Mouse (Mus musculus) gastrocnemius, adult 8-10 months (tissue): ENCODE data around the gene Wdpcp. TPM values are rescaled to one million over a fixed set of nuclear protein-coding genes. Genes with fewer than 3 reads are reported as not detected.

Experiments used
- DNase-seq, 2 experiments: peaks; one replicate each; pipeline ENCODE4 v3.0.0; 2022; ENCODE audit warnings: low spot score in 2 of 2
- total RNA-seq, 4 experiments: library from RNA; stranded (reverse); gene quantifications; 2 replicates each; pipeline ENCODE4 v1.2.4; 2022

Gene Wdpcp
- total RNA-seq, 4 experiments from 2014 or later: 2.0 to 2.6 (median 2.2) TPM

DNA sequence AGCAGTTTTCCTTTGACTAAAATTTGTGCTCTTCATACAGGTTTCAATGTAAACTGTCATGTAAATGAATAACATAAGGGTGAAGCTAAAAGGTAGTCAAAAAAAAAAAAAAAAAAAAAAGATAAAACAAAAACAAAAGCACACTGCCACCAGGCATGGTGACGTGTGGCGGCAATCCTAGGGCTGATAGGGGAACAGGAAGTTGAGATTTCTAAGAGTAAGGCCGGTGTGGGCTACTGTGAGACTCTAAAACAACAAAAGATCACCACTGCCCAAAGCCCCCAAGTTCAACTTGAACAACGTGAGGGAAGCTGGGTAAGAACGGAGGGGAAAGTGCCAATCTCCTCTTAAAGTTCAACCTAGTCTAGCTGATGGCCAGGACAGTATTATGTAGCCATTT lies 3.0 kb upstream of the Wdpcp start:
- no peak for DNase-seq

DNA sequence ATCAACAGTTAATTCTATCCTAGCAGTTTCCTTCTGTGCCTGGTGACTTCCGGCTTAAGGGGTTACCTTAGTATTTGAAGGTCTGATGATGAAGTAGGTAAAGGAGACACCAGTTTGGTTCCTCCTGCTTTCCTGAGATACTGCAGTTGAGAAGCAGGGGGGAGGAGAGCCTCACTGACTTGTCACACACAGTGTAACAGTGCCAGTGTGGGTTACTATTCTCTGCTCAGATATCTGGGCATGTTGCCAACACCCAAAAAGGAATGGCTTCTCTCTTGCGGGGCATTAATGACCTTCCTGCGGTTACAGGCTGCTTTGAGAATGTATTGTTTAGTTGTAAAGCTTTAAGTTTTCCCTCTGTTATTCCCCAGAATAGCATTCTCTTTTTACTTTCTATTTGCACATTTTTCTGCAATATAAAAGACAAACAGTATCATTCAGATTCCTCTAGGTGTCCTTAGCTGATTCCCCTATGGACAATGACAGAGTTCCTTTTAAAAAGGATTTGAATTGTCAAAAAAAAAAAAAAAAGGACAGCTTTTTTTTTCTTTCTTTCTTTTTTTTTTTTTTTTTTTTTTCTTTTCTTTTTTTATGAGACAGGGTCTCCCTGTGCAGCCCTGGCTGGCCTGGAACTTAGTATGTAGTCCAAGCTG lies 2.5 kb upstream of the Wdpcp start:
- peak in 1 of 2 experiments; percentile 7 for DNase-seq

DNA sequence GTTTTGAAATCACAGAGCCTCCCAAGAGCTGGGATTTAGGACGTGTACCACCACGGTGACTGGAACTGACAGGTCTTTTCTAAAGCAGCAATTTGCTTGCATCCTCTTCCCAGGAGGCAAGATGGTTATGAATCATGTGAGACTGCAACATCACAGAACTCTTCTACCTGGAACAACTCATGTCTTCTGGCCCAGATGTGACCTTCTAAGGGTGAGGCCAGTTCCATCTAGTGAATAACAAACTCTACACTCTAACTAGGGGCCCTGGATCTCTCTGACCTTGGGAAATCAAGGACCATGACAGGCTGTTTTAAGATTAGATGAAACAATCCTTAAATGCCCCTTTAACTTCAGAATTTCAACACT lies 1.9 kb upstream of the Wdpcp start:
- no peak for DNase-seq

DNA sequence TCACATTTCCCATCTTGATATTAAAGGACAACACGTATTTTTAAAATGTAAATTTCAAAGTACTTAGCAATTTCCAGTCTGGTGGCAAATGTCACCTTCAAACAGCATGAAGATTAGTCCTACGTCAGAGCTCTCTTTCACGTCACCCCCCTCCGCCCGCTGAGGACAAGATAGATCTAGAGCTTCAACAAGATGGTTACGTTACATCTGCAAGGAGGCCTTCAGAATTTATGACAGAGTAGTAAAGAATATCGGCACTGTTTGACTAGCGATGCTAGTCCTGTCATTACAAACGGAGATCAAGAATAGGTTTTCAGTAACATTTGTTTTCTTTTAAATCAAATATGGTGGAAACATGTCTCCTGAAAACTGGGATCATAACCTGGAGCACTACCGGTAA lies 1.1 kb upstream of the Wdpcp start:
- DNase-seq: peak in 1 of 2 experiments; percentile 19

DNA sequence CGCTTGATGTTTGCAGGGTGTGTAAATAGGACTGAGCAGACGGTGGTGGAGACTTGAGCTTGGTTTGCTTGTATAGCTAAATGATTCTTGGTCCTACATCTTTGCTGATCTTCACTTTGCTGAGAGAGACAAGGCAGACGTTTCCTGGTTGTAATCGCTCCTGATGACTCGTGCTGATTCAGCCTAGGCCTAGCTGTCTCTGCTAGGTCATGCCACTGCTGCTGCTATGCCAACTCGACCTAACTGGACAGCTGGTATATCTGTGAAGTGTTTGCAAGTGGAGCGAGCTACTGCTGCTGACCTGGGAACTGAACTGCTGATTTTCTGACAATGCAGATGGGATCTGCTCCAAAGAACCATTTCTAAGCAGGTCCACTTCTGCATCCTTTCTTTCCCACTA lies 9.4 kb downstream of the Wdpcp start:
- DNase-seq: no peak

DNA sequence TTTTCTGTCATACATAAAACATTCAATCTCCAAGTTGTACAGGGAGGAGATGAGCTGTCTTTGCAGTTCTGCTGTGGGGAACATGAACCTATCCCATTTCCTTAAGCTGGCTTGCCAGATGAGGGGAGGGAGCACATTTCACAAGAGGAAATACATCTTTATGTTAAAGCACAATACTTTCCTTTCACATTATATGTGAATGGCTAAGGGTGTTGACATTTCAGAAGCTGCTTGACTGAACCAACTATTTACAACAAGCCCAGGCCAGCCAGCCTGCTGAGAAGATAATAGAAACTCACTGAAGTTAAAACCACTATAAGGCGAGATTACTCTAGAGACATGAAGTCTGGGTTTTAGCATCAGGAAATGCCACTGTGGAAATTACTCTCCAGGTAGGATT lies 11.3 kb downstream of the Wdpcp start:
- no peak for DNase-seq

DNA sequence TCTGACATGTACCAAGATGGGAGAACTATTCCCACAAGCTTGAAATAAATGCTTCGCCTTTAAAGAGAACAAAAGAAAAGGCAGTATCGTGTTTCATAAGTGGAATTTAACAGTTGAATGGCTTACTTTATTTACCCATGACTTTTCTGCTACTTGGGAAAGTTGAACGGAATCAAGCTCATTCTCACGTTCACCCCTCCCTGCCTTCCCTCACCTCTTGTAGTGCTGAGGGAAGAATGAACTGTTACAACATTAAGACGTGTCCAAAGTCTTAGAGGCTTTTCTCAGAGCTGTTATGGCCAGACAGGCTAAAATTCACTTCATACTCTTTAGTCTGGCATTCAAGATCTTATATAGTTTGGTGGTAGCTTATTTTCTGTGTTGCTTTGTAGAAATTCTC lies 30.5 kb downstream of the Wdpcp start:
- no peak for DNase-seq

DNA sequence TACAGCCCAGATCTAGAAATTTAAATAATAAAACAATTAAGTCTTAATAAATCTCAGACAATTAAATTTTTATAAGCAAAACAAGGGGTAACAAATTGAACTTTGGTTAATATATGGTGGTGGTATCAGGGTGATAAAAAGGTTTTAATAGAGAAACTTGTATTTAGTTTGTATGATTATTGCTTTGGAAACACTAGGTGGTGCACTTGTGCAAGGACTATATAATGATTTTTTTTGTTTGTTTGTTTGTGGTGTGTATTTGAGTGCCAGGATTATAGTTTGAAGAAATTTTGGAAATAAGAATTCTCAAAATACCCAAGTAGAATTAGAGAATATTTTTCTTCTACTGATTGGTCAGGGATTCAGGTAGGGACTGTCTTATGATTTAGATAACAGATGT lies 43.9 kb downstream of the Wdpcp start:
- no peak for DNase-seq

DNA sequence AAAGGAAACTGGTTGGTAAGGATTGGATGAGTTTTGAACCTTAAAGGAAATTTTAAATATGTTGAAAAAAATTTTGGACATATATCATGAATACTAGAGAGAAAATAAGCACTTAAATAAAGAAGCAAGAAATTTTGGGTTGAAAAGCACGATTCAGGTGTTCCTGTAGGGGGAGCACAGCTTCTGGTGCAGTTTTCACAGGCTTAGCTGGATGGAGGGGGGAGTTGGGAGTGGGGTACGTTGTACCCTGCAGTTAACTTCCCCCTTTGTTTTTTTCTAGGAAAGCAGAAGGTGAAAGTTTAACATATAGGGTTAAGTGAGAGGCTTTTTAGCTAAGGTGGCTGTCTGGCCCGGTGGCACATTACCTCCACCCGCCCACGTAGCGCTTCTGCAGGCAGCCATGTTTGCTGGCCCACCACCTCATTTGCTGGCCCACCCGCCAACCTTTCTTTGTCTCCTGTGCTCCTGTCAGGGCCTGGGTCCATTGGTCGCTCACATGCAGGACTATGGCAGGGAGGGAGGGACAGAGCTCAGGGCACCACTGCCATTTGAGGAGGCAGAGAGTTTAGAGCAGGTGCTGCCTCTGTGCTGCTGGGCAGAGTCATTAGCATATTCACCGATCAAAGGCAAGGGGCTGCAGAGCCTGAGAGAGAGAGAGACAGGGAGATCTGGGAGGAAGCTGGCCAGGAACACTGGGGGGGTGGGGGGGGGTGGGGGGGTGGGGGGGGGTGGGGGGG lies 62.3 kb downstream of the Wdpcp start:
- no peak for DNase-seq

DNA sequence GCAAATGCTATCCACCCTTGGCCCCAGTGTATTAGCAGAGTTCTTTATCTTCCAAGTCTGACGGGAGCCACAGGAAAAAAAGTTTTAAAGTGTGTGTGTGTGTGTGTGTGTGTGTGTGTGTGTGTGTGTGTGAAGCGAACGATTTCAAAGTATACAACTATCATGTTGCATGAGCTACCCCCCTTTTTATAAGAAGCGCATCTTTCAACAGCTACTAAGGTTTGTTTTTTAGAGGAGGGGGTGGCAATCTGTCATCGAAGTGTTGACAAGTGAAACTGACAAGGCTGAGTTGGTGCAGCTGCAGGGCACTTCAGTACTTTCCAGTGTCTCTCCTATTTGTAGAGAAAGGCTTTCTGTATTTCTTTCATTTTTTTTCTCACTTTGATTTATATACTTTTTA lies 66.3 kb downstream of the Wdpcp start:
- no peak for DNase-seq

DNA sequence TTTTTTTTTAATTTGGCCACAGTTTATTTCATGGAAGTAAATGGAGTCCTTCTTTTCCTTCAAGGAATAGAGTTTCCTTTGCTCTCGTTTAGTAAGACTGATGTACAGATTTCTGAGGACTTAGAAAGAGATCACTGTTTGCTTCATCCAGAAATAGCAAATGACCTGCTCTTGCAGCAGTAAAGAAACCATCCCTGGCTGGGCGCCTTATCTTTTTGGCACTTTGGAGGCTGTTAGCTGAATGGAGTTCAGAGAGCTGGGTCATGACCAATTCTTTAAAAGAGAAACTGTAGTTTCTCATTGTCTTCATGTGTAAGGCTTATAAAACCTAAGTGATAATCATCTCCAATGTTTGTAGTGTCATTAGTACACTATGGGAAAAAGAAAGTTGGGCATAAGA lies 67.5 kb downstream of the Wdpcp start:
- peak in 1 of 2 experiments; percentile 26 for DNase-seq

DNA sequence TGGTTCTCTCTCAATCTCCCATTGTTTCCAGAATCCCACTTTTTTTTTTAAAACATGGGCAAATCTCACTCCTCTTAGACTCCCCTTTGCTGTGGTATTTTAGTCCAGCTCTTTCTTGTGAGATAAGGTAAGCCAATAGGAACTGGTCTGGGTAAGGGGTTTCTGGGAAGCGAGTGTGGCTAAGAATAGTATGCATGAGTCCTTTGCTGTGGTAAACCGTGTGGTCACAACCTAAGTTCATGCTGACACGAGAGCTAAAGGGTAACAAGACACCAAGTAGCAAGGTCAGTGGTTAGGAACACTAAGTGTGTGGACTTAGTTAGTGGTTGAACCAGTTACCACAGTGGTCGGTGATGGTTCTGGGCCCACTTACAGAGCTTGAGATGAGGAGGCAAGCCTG lies 72.2 kb downstream of the Wdpcp start:
- no peak for DNase-seq

DNA sequence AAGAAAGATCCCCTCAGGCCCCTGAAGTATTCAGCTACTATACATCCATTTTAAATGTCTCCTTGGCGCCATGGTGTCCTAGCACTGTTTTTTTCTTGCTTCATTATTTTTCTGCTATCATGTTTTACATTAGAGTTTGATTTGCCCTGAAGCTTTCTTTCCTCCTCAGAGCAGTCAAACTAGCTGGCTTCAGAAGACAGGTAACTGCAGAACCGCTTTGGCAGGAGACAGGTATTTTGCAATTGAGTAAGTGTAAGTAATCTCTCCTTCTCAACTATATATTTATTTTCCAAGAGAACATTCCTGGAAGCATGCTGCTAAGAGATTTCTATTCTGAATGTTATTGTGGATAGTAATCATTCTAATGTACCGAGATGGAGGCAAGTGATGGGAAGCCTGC lies 74.1 kb downstream of the Wdpcp start:
- DNase-seq: no peak

DNA sequence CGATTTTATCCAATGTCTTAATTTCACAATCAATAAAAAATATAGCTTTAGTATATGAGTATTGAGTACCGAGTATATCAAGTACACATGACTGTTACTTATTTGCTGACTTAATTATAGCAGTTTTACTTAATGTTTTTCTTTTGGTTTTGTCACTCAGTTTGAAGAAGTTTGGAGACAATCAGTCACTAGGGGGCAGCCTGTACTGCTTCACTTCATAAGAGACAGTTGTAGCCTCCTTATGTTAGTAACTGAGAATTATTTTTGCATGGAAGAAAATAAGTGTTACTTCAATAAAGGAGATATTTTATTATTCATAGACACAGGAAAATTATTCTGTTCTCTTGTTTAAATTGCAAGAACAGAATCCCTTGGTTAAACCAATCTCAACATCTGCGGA lies 87.0 kb downstream of the Wdpcp start:
- no peak for DNase-seq

DNA sequence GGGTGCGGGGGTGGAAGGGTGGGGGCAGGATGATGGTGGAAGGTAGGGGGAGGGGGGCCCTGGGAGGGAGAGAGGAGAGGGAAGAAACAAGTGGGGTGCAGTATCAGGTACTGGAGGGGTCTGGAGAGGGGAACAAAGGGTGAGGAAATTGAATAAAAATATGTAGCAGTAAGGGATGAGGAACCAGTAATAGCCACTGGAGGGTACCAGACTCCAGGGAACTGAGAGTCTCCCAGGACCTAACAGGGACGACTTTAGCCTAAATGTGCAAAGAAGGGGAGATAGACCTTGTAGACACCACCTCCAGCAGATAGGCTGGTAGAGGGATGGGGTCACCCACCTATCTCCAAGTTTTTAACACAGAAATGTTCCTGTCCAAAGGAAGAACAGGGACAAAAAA lies 105.0 kb downstream of the Wdpcp start:
- DNase-seq: no peak

DNA sequence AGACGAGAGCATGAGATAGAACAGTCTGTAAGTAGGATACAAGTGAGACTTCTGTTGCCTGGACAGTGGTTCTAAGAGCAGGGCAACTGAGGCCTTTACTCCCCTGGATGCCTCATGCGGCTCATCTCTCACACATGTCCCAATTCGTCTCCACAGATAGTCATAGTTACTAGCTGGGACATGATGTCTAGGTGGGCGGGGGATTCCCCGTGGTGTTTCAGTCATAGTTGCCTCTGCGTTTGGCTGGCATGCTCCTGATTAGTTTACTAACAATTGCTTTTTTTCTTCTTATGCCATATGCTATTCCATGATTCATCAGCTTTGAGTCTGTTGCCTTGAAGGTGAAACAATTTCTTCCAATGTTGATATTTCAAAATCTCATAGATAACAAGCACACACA lies 116.4 kb downstream of the Wdpcp start:
- no peak for DNase-seq

DNA sequence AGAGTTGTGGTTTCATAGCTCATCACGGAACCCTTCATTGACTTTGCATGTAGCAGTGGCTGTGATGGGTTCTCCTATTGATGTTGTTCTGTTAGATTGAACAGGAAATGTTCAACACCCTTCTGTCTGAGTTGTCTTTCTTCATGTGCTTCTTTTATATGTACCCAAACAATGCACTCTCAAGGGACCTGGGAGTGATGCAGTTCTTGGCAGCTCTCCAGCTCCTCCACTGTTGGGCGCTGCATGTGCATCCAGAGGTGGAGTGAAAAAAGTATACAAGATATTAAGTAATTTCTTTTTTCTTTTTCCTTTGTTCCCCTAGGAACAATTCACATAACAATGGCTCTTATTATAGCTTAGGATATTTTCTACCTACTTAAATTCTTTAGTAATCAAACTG lies 118.7 kb downstream of the Wdpcp start:
- no peak for DNase-seq

DNA sequence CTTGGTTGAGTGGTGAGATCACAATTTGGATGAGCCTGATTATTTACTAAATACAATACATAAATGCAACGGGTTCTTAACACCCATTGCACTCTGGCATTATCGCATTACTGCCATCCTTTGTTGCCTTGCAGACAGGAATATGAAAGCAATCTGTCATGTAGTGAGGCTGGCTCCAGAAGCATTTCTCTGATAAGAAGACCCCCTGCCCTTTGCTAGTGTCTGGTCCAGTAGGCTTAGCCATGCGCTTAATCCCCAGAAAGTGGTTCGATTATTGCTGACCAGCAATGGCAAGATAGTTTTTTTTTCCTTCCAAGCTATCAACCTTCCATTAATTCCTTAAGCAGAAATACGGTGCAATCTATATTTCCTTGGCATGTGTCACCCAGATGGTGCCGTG lies 122.1 kb downstream of the Wdpcp start:
- DNase-seq: no peak

DNA sequence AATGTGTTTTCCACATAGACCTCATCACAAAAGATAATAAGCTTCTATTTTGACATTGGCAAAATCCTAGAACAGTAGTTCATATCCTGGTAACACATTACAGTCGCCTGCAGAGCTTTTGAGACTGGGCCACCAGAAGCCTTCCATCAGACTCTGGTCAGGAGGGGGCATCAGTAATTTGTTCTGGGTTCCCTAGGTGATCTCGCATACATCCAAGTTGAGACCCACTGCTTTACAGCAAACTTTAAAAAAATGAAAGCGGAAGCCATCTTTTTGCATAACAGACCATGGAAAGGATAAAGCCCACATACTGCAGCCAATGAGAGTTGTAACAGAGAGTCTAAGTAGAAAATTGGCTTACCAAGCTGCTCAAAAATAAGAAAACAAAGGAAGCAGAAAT lies 125.6 kb downstream of the Wdpcp start:
- DNase-seq: no peak

DNA sequence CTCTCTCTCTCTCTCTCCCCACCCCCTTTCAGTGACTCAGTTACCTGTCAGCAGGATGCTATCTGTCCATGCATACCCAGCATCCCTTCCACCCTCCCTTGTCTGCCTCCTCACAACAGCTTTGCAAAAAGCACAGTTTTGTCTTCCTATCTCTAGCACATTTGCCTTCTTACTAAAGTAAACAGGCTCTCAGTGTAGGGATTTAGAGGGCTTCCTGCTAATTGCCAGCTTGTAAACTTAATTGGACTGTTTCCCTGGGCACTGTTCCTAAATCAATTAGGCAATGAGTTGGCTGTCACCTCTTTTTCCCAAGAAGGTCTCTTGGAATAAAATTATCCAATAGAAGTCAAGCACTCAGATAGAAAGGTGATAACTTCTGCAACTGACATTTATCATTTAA lies 141.5 kb downstream of the Wdpcp start:
- DNase-seq: no peak

DNA sequence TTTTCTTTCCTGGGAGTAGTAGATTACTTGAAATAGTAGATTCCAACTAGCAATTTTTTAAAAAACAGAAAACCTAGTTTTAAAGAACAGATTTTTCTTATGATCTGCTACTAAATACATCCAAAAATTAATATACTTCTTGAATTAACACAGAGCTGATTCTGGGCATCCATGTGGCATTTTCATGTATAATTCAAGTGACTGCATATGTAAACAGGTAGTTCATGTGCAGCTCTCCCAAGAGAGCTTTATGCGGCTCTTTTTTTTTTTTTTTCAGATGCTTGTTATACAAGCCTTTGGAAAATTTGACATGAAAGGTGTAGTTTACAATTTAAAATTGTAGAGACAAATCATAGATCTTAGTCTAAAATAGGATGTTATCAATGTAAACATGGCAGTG lies 142.0 kb downstream of the Wdpcp start:
- DNase-seq: no peak

DNA sequence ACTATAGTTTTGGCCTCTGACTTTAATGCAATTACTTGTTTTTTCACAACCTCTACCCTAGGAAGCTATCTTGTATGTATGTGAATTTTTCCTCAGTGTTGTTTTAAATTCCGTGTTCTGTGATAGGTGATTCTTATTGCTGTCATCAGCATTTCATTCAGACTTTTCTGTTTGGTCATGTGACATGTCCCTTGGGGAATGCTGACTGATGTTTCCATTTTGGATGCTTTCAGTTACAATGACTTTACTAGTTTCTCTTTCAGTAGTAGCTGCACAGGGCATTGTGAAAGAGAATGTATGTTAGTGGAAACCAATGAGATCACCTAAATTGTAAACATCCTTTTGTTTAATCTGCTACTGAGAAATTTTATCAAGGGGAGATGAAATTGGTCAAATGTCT lies 154.3 kb downstream of the Wdpcp start:
- no peak for DNase-seq

DNA sequence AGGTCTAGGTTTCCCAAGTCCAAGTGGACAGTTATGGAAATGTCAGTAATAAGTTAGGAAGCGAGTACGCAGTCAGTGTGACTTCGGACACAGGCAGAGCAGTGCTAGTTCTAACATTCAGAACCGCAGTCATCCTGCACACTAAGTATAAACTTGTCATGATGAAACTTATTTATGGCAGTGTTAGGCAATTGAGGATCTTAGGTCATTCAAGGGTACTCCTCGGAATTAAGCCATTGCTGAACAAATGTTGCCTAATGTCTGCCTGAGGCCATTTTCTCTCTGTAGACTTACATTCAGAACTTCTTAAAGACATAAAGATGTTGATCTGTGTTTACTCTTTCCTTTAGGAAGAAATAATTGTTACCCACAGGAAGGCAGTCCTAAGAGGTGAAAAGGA lies 157.0 kb downstream of the Wdpcp start:
- no peak for DNase-seq

DNA sequence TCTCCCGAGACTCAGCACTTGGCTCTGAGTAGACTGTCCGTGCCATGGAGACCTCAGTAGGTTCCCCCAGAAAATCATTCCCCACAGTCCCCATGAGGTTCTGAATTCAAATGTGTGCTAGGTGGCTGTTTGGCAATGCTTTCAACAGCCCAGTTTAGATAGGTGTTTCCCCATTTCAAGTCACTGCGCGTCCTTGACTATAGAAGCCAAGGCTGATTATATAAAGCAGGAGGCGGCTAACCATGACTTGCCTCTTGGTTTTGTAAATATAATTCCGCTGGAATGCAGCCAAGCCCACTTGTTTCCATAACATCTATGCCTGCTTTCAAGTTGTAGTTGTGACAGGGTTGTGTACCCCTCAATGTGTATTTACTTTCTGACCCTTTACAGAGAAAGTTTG lies 157.9 kb downstream of the Wdpcp start:
- no peak for DNase-seq
